Mouse (Mus musculus) E14TG2a.4 (cell line): ENCODE data around the gene Cd209b.

Source experiments
- H3K27me3 ChIP-seq: 2 replicates; pipeline ENCODE4 v1.6.1; 2014; ENCODE audit warnings: low read length, control low read depth; ENCODE audit not compliant: insufficient read depth
- H3K36me3 ChIP-seq: 2 replicates; pipeline ENCODE4 v1.6.1; 2014; ENCODE audit warnings: low read length, control low read depth; ENCODE audit not compliant: insufficient read depth
- H3K4me1 ChIP-seq: replicated peaks from 2 replicates; pipeline ENCODE4 v1.6.1; 2014; ENCODE audit warnings: low read depth, low read length, control low read depth
- H3K4me3 ChIP-seq: replicated peaks from 2 replicates; pipeline ENCODE4 v1.5.1; 2014; ENCODE audit warnings: mild to moderate bottlenecking, low read length
- H3K9me3 ChIP-seq: 2 replicates; pipeline ENCODE4 v1.6.1; 2014; ENCODE audit warnings: low read length, control low read depth
- CTCF ChIP-seq: conservative IDR thresholded peaks from 2 replicates; pipeline ENCODE4 v1.5.1; 2014; ENCODE audit warnings: low read length
- NANOG ChIP-seq: IDR thresholded peaks from 2 replicates; pipeline ENCODE4 v1.6.1; 2014; ENCODE audit warnings: borderline replicate concordance, low read length, mixed read lengths
- POU5F1 ChIP-seq: IDR thresholded peaks from 2 replicates; pipeline ENCODE4 v1.6.1; 2014; ENCODE audit warnings: low read length, borderline replicate concordance

Cd209b gene

GRCm38 (mm10) chr8:3926744-3927143, at the start of gene Cd209b:
Gene Cd209b, minus strand, starts transcription at chr8:3926844.
- Histone ChIP-seq H3K9me3 (no peaks in the 10 kb centered on the region), H3K36me3 (no peaks in the 10 kb centered on the region), H3K4me3 (no peak within 1 kb of the TSS), H3K4me1 (no peaks in the 10 kb centered on the region), H3K27me3 (no peaks in the 10 kb centered on the region)
- TF ChIP-seq POU5F1 (no peak), CTCF (no peak), NANOG (no peak)

DNA sequence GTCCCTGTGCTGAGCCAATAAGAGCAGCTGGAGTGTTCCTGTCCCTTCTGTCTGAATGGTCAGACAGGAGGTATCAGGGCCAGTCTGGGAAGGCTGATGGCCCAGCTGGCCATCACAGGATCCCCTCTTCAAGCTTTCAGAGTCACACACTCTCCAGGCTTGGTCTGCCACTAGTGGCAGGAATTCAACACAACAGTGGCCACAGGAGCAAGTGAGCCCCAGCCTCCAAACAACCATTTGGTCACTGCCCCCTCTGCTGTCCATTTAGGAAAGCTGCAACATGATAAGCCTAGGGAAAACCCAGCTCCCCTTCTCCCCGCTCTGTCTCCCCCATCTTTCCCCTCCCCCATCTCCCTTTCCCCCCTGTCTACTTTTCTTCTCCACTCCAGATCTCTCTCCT, 29.4 kb upstream of the Cd209b start:
- TF ChIP-seq NANOG (no peak), CTCF (peak; percentile 43), POU5F1 (no peak)
- Histone ChIP-seq H3K27me3 (no peaks in the 10 kb centered on the region), H3K4me1 (no peaks in the 10 kb centered on the region), H3K36me3 (no peaks in the 10 kb centered on the region), H3K4me3 (no peak overlapping the region), H3K9me3 (no peaks in the 10 kb centered on the region; the same call in 1 of the 2 replicates)

DNA sequence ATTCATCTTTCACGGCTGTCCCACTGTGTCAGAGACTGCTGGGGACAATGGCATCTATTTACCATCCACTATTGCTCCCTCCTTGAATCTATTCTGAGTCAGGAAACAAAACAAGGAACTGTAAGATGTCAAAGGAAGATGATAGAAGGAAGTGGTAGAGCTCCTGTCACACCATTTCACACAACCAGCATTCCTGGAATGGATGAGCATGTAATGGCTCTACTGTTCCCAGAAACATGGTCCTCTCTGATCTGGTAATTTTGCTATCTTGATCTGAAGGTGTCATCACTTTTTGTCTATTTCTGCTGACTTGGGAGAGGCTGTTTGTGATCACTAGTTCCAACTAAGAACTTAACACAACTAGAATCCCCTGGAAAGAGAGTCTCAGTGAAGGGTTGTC, 28.0 kb upstream of the Cd209b start, which contains the start of gene Cd209c:
Cd209c (minus strand) TSS at position 101 of the 400 bp plus-strand sequence.
- Histone ChIP-seq H3K36me3 (no peaks in the 10 kb centered on the region), H3K4me3 (no peak within 1 kb of the TSS), H3K27me3 (no peaks in the 10 kb centered on the region), H3K4me1 (no peaks in the 10 kb centered on the region), H3K9me3 (no peaks in the 10 kb centered on the region; the same call in 1 of the 2 replicates)
- TF ChIP-seq NANOG (no peak), CTCF (no peak), POU5F1 (no peak)

DNA sequence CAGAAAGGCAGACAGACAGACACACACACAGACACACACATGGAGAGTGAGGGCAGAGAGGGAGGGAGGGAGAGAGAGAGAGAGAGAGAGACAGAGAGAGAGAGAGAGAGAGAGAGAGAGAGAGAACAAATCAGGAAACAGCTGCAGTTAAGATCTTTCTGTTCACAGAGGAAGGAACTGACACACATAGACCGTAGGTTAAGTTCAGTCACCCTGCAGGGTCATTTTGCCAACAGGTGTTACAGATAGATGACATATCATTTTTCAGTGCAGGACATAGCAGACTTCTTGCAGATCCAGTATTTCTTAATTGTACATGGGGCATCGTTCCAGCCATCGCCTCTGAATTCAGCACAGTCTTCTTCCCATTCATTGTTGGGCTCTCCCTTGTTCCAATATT, 13.4 kb upstream of the Cd209b start:
- Histone ChIP-seq H3K36me3 (no peaks in the 10 kb centered on the region), H3K4me3 (no peak overlapping the region), H3K27me3 (no peaks in the 10 kb centered on the region), H3K9me3 (no peaks in the 10 kb centered on the region), H3K4me1 (no peaks in the 10 kb centered on the region)
- TF ChIP-seq CTCF: no peak
- TF ChIP-seq POU5F1: no peak
- TF ChIP-seq NANOG: no peak

DNA sequence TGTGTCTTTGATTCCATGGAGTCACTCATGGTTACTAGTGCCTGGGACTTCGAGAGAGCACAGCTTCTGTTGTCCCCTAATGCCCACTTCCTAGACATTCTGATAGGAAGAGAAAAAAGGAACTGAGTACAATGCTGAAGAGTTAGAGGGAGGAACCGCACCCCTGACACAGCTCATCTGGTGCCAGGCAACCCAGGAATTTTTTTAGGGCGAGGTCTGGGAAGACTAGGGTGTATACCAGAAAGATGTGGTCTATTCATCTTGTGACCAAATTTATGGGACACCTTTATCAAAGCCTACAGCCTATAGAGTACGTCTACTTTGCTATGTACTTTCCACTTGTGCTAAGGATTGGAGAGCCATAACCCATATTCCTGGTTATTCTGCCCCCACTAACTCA, 48.2 kb downstream of the Cd209b start, which contains the start of gene Cd209d:
Cd209d (minus strand) TSS at position 101 of the 400 bp plus-strand sequence.
- no peaks in the 10 kb centered on the region for H3K27me3 ChIP-seq
- H3K4me1 ChIP-seq: no peaks in the 10 kb centered on the region
- H3K4me3 ChIP-seq: no peak within 1 kb of the TSS
- H3K9me3 ChIP-seq: no peaks in the 10 kb centered on the region
- no peak for TF ChIP-seq NANOG
- no peaks in the 10 kb centered on the region for H3K36me3 ChIP-seq

DNA sequence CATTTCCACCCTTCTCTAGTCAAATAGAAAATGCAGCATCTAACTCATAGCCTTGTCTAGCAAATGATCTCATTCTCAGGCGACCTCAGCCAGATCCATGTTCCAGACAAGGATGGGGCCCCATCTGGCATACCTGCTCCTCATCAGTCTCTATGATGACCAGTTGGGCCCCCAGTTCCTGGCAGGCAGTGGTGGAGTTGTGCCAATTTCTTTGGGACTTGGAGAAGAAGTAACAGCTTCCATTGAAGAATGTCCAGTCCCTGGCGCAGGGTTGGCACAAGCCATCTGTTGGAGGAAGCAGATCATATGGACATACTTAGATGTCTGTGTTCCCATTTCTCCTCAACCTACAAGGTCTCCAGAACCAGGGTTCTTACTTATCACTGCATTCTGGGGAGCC, 50.5 kb downstream of the Cd209b start:
- Histone ChIP-seq H3K27me3 (no peaks in the 10 kb centered on the region), H3K9me3 (no peaks in the 10 kb centered on the region), H3K4me3 (no peak overlapping the region), H3K4me1 (no peaks in the 10 kb centered on the region), H3K36me3 (no peaks in the 10 kb centered on the region)
- TF ChIP-seq NANOG (no peak), POU5F1 (no peak)
